Mouse (Mus musculus) testis, postnatal 10 days (tissue): Measurements from ENCODE around the gene Copz2.
A peak's percentile ranks its signal among the peaks of the same experiment; 100 is the strongest.

Source experiments
- DNase-seq: peaks from one replicate; pipeline ENCODE4 v3.0.0; 2021; ENCODE audit warnings: low spot score

Copz2 gene

GRCm38 (mm10) chr11:96906431-96907161, 56.9 kb downstream of the Copz2 start:
- DNase-seq = no peak

GRCm38 (mm10) chr11:96908594-96908993, 58.9 kb downstream of the Copz2 start:
- DNase-seq = no peak

- peak; percentile 81 for DNase-seq
These were observed 60.3 kb downstream of the Copz2 start for GRCm38 (mm10) chr11:96910003-96910402.
